Mouse (Mus musculus): ENCODE measurements around the gene Efcab5. TPM values are rescaled to one million over a fixed set of nuclear protein-coding genes. Genes with fewer than 3 reads are reported as not detected.

Efcab5 gene
- total and polyA plus RNA-seq, 2 experiments from 2014 or later, result 0.04 to 0.25 TPM

- ATAC-seq (ENCODE audit: insufficient read depth, low read depth), result peak; percentile 83
- Histone ChIP-seq H3K36me3 (replicated peaks; ENCODE audit: control insufficient read depth, insufficient read depth, low read length) (no peaks in the 10 kb centered on the region), H3K27ac (ENCODE audit: low read depth) (peak within 1 kb of the TSS; percentile 85), H3K4me2 (ENCODE audit: low read depth, low read length) (peak within 1 kb of the TSS; percentile 95), H3K27me3 (ENCODE audit: control insufficient read depth, insufficient read depth, low read length) (no peaks in the 10 kb centered on the region), H3K4me3 (ENCODE audit: low read depth, low read length) (peak within 1 kb of the TSS; percentile 88), H3K4me1 (ENCODE audit: control insufficient read depth, insufficient read depth) (peaks cover 3% of the 10 kb centered on the region; the same call in 1 of the 2 replicates), H3K9me3 (replicated peaks; ENCODE audit: control insufficient read depth, low read length) (no peaks in the 10 kb centered on the region), H3K9ac (replicated peaks; ENCODE audit: low read depth, low read length) (peak within 1 kb of the TSS; percentile 79)
- under 1% methylated on average over 73 of the region's 82 CpGs for WGBS
- TF ChIP-seq CTCF (IDR thresholded peaks at IDR 0.05; ENCODE audit: low read depth), result no peak
- no peak for TF ChIP-seq EP300 (IDR thresholded peaks at IDR 0.05; ENCODE audit: low read depth)
- DNase-seq (ENCODE audit: low spot score), result peak; percentile 91
Measured at GRCm38 (mm10) chr11:77215951-77216760, 27.4 kb upstream of the Efcab5 start, which contains the start of gene Ssh2. Ssh2 (plus strand) TSS chr11:77216287.

- Histone ChIP-seq H3K4me3 (ENCODE audit: low read depth, low read length) (peak overlapping the region; percentile 88), H3K27ac (ENCODE audit: low read depth) (peak overlapping the region; percentile 85), H3K9ac (replicated peaks; ENCODE audit: low read depth, low read length) (peak overlapping the region; percentile 79), H3K36me3 (replicated peaks; ENCODE audit: control insufficient read depth, insufficient read depth, low read length) (no peaks in the 10 kb centered on the region), H3K9me3 (replicated peaks; ENCODE audit: control insufficient read depth, low read length) (no peaks in the 10 kb centered on the region), H3K4me1 (ENCODE audit: control insufficient read depth, insufficient read depth) (peaks cover 3% of the 10 kb centered on the region; the same call in 1 of the 2 replicates), H3K4me2 (ENCODE audit: low read depth, low read length) (peak overlapping the region; percentile 95), H3K27me3 (ENCODE audit: control insufficient read depth, insufficient read depth, low read length) (no peaks in the 10 kb centered on the region)
- TF ChIP-seq EP300 (IDR thresholded peaks at IDR 0.05; ENCODE audit: low read depth) (no peak), CTCF (IDR thresholded peaks at IDR 0.05; ENCODE audit: low read depth) (no peak)
- ATAC-seq (ENCODE audit: insufficient read depth, low read depth) (no peak), DNase-seq (ENCODE audit: low spot score) (peak; percentile 15)
- 1% methylated on average over 11 of the region's 11 CpGs for WGBS
Measured at GRCm38 (mm10) chr11:77215483-77215882, 26.7 kb upstream of the Efcab5 start.

DNA sequence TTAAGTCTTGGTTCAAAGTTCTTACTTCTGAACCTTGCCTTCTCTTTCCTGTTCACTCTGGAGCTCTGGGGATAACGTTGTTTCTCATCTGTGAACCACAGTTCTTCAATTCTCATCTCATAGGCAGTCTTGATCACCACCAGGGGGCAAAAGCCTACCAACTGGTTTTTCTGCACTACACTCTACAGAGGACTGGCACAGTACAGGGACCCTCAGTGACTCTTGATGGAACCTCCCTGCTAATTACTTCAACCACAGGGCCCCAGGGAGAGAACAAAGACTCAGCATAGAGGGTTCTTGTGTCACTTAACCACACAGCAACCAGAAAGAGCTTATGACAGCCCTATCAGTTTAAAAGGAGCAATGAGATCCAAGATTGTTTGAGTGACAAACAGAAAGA, 26.0 kb upstream of the Efcab5 start:
- DNase-seq (ENCODE audit: low spot score) (peak; percentile 83), ATAC-seq (ENCODE audit: insufficient read depth, low read depth) (peak; percentile 76)
- no peak overlapping the region for H3K27ac ChIP-seq (ENCODE audit: low read depth)
- H3K4me3 ChIP-seq (ENCODE audit: low read depth, low read length), result no peak overlapping the region
- WGBS, result 3% methylated on average over 1 of the region's 1 CpGs
- H3K4me1 ChIP-seq (ENCODE audit: control insufficient read depth, insufficient read depth), result peaks cover 3% of the 10 kb centered on the region; the same call in 1 of the 2 replicates
- no peaks in the 10 kb centered on the region for H3K27me3 ChIP-seq (ENCODE audit: control insufficient read depth, insufficient read depth, low read length)
- no peaks in the 10 kb centered on the region for H3K9me3 ChIP-seq (replicated peaks; ENCODE audit: control insufficient read depth, low read length)
- H3K9ac ChIP-seq (replicated peaks; ENCODE audit: low read depth, low read length), result no peak overlapping the region
- H3K36me3 ChIP-seq (replicated peaks; ENCODE audit: control insufficient read depth, insufficient read depth, low read length), result no peaks in the 10 kb centered on the region
- peak overlapping the region; percentile 95 for H3K4me2 ChIP-seq (ENCODE audit: low read depth, low read length)
- TF ChIP-seq EP300 (IDR thresholded peaks at IDR 0.05; ENCODE audit: low read depth) (no peak), CTCF (IDR thresholded peaks at IDR 0.05; ENCODE audit: low read depth) (peak; percentile 90)

DNA sequence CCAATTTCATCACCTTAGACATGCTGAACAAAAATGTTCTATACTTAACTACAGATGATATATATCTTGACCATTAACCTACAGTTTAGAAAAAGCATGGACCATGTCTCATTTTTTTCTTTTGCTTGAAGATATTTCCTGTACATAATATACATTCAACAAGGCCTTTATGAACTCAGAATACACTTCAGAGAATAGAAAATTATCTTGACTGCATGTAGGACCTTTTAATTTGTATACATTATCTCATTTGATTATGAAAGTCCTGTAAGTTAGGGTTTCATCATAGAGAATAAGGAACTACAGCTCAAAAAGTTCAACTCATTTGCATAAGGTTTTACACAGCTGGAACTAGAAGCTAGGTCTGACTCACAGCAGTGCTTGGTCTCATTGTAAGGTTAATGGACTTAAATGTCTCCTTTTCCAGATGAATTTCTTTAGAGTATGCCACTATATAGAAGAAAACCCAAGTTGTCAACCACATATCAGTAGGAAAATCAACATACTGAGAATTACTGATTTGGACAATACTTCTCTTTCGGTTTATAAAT, 25.4 kb upstream of the Efcab5 start:
- H3K9me3 ChIP-seq (replicated peaks; ENCODE audit: control insufficient read depth, low read length), result no peaks in the 10 kb centered on the region
- WGBS, result 95% methylated on average over 1 of the region's 1 CpGs
- DNase-seq (ENCODE audit: low spot score), result no peak
- H3K36me3 ChIP-seq (replicated peaks; ENCODE audit: control insufficient read depth, insufficient read depth, low read length), result no peaks in the 10 kb centered on the region
- H3K27ac ChIP-seq (ENCODE audit: low read depth), result no peak overlapping the region
- H3K4me1 ChIP-seq (ENCODE audit: control insufficient read depth, insufficient read depth), result peaks cover 3% of the 10 kb centered on the region; the same call in 1 of the 2 replicates
- no peak overlapping the region for H3K4me2 ChIP-seq (ENCODE audit: low read depth, low read length)
- no peak overlapping the region for H3K9ac ChIP-seq (replicated peaks; ENCODE audit: low read depth, low read length)
- TF ChIP-seq CTCF (IDR thresholded peaks at IDR 0.05; ENCODE audit: low read depth) (no peak), EP300 (IDR thresholded peaks at IDR 0.05; ENCODE audit: low read depth) (no peak)
- no peak for ATAC-seq (ENCODE audit: insufficient read depth, low read depth)
- H3K27me3 ChIP-seq (ENCODE audit: control insufficient read depth, insufficient read depth, low read length), result no peaks in the 10 kb centered on the region
- no peak overlapping the region for H3K4me3 ChIP-seq (ENCODE audit: low read depth, low read length)

DNA sequence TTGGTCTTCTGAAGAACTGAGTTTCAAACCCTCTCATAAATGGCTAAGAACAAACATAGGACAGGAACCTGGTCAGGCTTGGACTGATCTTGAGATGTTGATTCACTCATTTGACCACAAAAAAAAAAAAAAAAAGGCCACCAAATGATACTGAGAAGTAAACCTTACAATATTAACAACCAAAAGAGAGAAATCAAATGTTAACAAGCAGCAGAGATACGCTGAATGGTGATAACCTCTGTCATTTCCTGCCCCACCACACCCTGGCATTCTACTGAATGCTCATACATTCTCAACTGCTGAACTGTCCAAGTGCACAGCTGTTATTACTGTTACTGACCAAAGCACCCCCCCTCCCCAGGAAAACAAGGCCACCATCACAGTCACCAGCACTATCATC, 11.9 kb upstream of the Efcab5 start:
- no peak for TF ChIP-seq CTCF (IDR thresholded peaks at IDR 0.05; ENCODE audit: low read depth)
- no peak for TF ChIP-seq EP300 (IDR thresholded peaks at IDR 0.05; ENCODE audit: low read depth)
- Histone ChIP-seq H3K4me3 (ENCODE audit: low read depth, low read length) (no peak overlapping the region), H3K9ac (replicated peaks; ENCODE audit: low read depth, low read length) (no peak overlapping the region), H3K27me3 (ENCODE audit: control insufficient read depth, insufficient read depth, low read length) (no peaks in the 10 kb centered on the region), H3K4me2 (ENCODE audit: low read depth, low read length) (no peak overlapping the region), H3K36me3 (replicated peaks; ENCODE audit: control insufficient read depth, insufficient read depth, low read length) (no peaks in the 10 kb centered on the region), H3K4me1 (ENCODE audit: control insufficient read depth, insufficient read depth) (peaks cover 11% of the 10 kb centered on the region; the same call in 1 of the 2 replicates), H3K27ac (ENCODE audit: low read depth) (no peak overlapping the region), H3K9me3 (replicated peaks; ENCODE audit: control insufficient read depth, low read length) (no peaks in the 10 kb centered on the region)
- DNase-seq (ENCODE audit: low spot score) (no peak), ATAC-seq (ENCODE audit: insufficient read depth, low read depth) (no peak)
- WGBS, result 69% methylated on average over 1 of the region's 1 CpGs

Data from heart, postnatal 0 days (tissue).